Mouse (Mus musculus) kidney, postnatal 14 days (tissue): ENCODE measurements around the gene Cmtm4.
A peak's percentile ranks its signal among the peaks of the same experiment; 100 is the strongest.
"Not testable (repeated sequence)": the region's sequence is repeated elsewhere in the genome, so short reads cannot be mapped to it uniquely, and the experiment has no call there.

Experiments used
- DNase-seq: peaks from one replicate; pipeline ENCODE4 v3.0.0; 2022; ENCODE audit warnings: mixed read lengths

Gene Cmtm4

DNA sequence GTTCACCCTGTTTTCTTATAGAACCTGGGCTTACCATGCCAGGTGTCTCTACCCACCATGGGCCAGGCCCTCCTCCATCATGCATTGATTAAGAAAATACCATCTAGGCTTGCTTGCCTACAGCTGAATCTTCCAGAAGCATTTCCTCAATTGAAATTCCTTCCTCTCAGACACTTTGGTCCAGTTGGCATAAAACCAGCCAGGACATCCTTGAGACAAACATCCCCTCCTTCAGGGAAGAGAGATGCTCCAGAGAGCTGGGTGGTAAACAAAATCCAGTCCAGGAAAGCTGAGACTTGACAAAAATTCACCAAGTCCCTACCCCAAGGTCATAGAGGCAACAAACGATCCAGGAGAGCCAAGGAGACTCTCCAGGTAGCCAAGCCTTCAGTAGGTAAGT lies 61.4 kb downstream of the Cmtm4 start:
- no peak for DNase-seq

DNA sequence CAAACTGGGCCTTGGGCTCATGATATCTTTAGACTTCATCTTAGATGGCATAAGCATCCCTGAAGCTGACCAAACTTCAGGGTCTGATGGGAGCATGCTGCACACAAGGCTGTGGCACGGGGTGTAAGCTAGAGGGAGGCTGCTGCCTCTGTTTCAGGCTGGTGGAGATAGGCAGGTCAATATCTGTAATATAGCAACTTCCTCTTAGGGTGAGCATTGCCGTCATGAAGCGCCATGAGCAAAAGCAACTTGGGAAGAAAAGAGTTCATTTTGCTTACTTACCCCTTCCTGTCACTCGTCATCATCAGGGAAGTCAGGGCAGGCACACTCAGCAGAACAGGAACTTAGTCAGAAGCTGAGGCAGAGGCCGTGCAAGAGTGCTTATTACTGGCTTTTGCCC lies 61.8 kb downstream of the Cmtm4 start:
- no peak for DNase-seq

DNA sequence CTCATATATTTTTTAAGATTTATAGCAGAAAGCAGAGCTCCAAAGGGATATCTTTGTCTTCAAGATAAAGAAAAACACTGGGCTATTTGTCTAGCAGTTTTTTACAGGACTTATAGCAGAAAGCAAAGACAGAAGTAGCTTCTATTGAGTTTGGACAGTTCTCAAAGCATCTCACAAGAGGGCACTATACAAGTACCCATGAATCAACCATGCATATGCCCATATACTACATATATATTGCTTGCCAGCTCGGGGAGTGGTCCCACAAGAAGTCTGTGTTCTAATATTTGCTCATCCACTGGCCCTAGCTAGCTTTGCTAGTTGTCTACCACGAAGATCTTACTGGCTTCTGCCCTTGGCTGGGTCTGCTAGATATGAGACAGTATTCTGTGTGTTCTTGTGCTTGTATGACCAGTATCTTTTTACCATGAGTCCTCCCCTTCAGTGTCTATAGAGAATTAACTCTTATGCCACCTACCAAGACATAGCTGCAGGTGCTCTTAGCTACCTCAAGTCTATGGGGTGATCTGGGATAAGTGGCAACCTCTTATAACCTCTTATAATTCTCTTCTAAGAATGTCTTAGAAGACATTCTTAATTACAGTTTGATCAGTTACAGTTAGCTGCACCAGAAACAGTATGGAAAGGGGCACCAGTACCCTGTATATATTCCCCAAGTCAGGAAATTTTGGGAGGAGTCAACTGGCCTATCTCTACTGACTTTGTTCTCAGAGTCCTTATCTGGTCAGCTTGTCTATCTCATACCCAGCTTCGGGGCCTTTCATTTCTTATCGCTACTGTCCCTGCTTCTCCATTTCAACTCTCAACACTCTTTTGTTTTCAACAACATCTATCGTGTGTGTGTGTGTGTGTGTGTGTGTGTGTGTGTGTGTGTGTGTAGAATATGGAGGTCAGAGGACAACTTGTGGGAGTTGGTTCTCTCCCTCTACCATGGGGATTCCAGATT lies 62.7 kb downstream of the Cmtm4 start:
- no peak for DNase-seq

DNA sequence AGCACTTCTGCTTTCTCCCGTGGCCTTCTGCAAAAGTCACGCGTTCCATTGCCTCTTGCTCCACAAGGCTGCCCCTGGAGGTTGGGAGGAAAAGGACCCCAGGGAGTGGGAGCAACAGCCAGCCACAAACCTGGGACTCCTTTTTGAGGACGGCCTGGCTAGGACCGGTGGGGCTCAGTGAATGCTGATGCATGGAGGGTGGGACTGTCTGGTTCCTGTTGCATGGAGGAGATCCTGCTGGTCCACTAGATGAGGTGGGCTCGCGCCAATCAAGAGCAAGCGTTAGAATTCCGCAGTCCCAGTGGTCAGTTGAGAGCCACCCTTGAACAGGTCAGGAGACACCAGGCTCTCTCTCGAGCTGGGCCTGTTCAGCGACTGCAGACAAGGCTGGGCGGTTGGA lies 73.7 kb downstream of the Cmtm4 start, which contains the start of gene Cmtm2b:
TSS of gene Cmtm2b (plus strand) at position 301 of the 400 bp plus-strand sequence.
- DNase-seq = not testable (repeated sequence)

DNA sequence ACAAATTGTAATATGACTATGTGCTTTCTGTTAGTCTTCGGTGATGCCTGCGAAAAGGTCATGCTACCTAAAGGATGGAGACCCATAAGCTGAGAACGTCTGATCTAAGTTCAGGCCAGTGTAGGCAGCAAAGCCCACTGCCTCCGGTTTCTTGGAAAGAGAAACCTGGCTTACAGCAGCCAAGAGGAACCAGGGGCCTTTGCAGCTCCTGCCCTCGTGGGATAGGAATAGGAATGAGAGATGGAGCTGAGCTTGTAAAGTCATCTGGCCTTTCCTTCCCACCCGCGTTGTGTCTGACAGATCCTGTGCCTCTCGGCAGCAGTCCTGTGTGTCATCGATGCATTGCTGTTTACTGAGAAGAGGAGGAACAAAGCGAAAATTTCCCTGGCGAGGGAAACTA lies 74.3 kb downstream of the Cmtm4 start, which contains the start of gene Gm11020:
TSS of gene Gm11020 (plus strand) at position 301 of the 400 bp plus-strand sequence.
- DNase-seq = not testable (repeated sequence)

DNA sequence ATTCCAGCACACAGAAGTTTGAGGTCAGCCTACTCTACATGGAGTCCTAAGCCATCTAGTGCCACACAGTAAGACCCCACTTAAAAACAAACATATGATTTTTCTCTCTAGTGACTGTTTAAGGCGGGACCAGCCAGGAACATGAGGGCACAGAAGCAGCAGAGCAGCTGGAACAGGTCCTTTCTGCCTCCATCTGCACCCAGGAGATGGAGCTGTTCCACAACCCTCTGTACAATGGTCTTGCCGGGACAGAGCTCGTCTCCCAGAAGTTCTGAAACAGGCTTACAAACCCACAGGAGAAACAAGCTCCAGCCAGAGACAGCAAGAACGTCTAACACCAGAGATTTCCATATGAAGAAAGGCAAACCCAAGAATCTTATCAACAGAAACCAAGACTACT lies 82.3 kb downstream of the Cmtm4 start:
- peak; percentile 39 for DNase-seq

DNA sequence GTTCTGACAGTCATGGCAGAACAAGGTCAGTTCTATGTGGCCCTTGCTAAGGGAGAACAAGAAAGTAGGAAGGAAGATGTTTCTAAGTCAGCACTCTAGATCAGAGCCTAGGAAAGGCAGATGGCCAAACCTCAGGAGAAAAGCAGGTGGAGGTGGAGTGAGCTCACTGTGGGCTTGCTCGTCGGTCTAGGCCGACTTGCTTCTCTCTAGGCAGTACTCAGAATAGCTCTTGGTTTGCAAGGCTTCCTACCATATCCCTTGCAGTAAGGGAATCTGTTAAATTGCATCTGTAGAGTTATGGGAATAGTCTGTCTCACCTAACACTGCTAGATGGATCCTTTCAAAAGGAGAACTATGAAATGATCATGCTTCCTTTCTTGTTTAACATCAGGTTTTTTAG lies 83.6 kb downstream of the Cmtm4 start:
- DNase-seq = not testable (repeated sequence)

DNA sequence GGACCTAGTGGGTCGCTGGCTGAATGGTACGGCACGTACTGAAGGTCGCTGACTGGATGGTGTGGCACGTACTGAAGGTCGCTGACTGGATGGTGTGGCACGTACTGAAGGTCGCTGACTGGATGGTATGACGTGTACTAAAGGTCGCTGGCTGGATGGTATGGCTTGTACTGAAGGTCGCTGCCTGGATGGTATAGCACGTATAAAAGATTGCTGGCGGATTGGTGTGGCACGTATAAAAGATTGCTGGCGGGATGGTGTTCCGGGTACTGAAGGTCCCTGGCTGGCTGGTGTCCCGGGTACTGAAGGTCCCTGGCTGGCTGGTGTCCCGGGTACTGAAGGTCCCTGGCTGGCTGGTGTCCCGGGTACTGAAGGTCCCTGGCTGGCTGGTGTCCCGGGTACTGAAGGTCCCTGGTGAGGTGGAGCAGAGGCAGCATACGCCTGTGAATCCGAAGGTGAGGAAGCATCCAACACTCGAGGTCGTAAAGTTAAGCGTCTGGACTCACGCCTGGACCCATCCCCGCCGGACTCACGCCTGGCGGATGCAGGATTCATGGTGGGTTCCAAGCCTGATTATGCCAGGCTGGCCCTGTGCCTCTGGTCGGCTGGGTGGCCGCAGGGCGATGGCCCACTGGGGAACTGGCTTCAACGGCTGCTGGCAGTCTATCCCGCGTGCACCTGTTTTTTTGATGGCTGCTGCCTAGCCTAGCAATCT lies 86.0 kb downstream of the Cmtm4 start, which contains the start of the genes Gm45711 and Cmtm1:
TSS of gene Gm45711 (minus strand) at position 641 of the 715 bp plus-strand sequence.
TSS of gene Cmtm1 (minus strand) at position 705 of the 715 bp plus-strand sequence.
- not testable (repeated sequence) for DNase-seq

DNA sequence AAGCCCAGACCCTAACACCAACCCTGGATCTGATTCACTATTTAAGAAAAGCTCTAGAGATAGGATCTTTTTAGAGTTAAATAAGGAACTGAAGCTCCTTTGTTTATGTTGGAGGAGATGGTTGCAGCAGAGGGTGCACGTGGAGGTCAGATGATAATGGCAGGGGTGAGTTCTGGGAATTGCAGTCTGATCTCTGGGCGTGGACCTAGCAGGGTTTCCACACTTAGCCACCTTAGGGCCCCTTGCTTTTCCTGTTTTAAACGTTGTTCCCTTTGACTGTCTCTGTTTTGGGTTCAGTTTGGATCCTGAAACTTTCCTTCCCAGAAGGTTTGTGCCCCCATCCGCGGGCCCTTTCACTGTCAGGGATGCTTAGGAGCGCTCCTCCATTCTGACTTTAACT lies 87.3 kb downstream of the Cmtm4 start:
- DNase-seq = not testable (repeated sequence)

DNA sequence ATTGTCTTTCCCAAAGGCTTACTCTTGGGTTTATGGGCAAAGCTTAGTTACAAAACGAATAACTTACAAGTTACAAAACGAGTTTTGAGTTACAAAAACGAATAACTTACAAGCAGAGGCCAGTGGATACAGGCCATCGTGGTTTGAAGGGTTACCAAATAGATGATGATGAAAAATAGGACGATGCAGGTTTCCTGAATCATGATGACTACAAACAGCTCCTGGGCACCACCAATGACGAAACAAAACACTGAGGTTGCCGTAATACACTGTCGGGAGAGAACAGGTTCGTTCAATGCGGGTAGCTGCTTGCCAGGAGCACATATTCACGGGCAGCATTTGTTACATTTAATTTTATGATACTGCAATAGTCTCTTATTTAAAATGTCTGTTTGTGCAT lies 90.6 kb downstream of the Cmtm4 start:
- DNase-seq = no peak

DNA sequence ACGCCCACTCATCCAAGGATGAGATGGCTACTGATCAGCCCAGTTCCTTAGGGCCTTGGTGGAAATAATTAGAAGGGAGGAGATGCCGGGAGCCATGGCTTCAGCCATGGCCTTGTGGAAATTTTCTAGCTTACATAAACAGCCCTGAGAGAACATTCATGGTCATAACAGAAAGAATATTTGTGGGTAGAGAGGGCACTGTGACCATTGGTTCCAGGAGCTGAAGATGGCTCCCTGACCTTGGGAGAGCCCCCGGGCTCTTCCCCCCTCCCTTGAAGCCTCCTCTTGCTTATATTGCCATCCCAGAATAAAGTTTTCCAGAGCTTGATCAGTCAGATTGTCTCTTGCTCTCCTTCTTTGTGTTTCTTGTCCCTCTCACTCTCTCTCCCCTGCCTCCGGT lies 93.1 kb downstream of the Cmtm4 start:
- not testable (repeated sequence) for DNase-seq

DNA sequence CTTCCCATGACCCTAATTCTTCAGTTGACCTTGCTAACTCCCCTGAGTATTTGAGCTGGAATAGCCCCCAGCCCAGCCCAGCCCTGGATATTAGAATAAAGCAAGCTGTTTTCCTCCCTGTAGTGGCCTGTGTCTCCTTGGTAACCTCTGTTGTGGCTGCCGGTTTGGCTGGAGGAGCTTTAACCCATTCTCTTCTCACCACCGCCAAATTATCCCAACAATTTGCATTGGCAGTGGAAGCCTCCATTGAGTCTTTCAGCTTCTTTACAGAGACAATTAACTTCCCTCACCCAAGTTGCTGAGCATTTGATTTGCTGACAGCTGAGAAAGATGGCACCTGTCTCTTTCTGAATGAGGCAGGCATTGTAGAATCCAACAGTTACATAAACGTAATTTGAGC lies 94.0 kb downstream of the Cmtm4 start:
- not testable (repeated sequence) for DNase-seq
